Mouse (Mus musculus): Measurements from ENCODE around the gene Mroh7.

Mroh7 gene

DNA sequence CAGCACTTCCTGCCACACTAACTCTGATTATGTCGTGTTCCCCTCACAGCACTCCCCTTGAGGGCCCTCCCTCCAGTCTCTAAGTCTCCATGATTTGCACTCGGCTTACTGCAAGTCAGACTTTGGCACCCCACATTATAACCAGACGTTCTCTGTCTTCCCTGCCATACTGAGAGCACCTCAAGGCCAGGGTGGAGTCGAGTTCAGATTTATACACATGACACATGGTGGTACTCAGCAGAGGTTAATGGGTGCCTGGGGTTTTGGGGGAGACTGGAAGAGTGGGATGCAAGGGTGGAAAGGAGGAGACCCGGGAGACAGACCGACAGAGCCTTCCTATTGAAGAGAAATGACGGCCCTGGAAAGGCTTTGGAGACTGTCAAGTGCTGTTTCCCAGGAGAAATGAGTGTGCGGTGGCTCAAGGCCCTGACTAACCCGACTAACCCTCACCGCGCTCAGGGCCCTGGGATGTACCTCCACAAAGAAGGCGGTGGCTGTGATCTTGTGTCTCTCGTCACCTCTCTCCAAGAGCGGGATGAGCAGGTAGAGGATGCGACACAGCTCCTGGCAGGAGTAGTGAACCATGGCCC, 36.8 kb downstream of the Mroh7 start:
- no peak for DNase-seq (ENCODE audit: low read depth, low spot score)

DNA sequence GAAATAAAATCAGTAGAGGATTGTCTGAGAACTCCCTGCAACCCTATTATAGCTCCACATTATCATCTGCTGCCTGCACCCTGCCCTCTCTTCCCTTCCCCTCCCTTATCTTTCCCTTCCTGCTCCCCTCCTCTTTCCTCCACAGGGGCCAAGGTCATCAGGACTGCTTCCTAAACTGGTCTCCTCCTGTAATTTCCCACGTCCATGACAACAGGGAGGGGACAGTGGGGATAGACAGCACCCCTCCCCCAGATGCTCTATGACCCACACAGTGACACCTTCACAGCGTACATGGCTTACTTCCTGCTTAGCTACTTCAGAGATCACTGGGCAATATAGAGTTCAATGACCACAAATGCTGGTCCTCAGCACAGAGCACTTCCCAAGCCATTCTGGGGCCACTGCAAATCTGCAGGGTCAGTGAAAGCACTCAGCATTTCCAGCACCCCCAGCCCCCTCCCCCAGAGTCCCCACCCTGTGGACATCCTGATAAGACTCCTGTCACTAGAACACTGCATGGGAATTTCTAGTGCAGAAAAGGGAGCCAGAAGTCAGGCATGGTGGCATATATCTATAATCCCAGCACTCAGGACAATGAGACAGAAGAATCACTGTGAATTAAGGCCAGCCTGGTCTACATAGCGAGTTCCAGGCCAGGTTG, 42.0 kb downstream of the Mroh7 start:
- DNase-seq (ENCODE audit: low read depth, low spot score), result no peak

DNA sequence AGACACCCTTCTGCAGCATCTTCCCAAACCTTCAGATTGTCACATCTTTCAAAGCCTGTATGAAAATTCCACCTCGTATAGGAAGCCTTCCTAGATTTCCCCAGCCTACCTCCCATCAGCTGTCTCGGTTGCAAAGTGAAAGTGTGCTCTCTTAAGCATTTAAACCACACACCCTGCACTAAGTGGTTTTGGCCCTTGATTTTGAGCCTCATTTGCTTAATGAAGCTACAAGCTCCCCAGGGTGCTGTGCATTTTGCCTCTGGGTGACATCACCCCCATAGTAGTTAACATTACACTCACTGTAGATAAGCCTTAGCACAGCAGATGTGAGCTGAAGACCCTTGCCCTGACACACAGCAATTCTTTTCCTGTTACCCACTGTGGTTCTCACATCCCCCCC, 49.8 kb downstream of the Mroh7 start:
- DNase-seq (ENCODE audit: low read depth, low spot score), result no peak

DNA sequence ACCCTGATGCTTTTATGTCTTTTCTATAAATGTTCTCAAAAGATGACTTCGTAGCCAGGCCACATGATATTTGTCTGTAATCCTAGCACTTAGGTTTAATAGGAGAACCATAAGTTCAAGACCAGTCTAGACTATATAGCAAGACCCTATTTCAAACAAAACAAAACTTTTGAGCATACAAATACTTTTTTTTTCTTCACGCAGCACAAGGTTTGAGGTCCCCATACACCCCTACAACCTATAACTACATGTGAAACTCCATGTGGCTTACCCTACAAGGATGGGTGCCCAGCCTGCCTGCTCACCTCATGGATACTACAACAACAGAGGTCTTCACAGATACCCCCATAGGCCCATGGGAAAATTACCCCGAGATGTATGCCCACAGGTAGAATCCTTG, 51.6 kb downstream of the Mroh7 start:
- no peak for DNase-seq (ENCODE audit: low read depth, low spot score)

DNA sequence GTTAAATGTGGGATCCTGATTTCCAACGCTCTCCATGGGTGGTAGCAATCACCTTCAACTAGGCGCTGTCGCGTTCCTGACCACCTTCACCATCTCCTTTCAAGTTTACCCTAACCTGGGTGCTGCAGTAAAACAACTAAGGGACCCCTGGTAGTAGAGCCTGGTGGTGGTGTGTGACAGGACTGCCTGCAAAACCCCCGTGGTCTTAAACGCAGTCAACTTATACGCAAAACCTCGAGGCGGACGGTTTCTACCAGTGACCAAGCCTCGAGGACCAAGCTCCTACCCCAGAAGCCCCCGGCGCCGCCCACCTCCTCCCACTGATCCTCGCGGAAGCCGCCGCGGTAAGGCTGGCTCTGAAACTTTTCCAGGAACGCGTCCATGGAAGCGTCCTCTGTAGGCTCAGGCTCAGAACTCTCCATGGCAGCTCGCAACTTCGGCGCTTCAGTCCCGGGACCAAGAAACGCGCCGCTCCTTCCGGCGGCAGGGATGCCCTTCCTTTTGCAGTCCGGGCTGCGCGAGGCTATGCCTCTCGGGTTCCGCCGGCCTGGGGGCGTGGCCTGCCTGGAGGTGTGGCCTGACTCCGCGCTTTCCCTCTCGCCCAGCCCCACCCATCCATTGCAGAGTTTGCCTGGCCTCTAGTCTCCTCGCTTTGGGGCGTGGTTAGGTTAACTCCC, 52.1 kb downstream of the Mroh7 start, which contains the start of gene Ttc4:
TSS of gene Ttc4 (minus strand) at position 503 of the 677 bp plus-strand sequence.
- peak; percentile 98 for DNase-seq (ENCODE audit: low read depth, low spot score)

DNA sequence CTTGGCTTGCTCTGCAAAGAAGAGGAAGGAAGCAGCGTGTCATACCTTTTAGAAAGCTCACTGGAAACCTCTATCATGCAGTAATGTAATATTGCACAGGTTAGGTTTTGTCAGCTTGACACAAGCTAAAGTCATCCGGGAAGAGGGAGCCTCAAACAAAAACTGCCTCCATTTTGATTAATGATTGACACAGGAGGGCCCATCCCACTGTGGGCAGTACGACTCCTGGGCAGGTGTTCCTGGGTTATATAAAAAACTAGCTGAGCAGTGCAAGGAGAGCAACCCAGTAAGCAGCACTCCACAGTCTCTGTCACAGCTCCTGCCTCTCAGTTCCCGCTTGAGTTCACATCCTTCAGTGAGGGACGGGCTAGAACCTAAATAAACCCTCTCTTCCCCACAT, 54.0 kb downstream of the Mroh7 start:
- no peak for DNase-seq (ENCODE audit: low read depth, low spot score)

DNA sequence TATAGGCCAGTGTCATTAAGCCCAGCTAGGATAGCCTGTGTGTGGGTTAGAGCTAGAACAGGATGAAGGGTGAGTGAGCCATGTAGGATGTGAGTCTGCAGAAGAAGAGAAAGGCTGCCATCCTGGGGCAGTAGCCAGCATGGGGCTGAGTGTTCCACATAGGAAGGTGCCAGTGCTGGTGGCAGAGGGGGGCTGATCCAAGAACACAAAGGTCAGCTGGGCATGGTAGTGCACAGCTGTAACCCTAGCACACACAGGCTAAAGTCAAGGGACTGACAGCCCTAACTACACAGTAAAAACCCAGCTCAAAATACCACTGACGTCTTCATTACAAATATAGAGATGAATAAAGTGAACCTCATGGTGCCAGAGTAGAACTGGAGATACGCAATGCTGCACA, 64.2 kb downstream of the Mroh7 start:
- DNase-seq (ENCODE audit: low read depth, low spot score), result no peak

DNA sequence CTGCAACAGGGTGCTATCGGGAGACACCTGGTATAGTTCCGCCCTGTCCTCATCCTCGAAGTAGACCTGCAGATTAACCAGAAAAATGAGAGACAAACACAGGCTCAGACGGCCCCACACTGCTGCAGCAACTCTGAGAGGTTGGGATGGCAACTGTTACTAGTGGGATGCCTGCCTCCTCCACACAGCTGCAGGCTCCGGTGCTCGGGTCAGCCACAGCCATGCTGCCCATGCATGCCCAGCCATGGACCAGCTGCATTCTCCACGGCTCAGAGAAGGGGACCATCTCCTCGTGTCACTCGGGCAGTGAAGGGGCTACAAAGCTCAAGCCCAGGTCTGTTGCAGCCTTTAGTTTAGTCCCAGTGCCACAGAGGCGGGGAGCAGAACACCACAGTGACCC, 65.1 kb downstream of the Mroh7 start:
- no peak for DNase-seq (ENCODE audit: low read depth, low spot score)

DNA sequence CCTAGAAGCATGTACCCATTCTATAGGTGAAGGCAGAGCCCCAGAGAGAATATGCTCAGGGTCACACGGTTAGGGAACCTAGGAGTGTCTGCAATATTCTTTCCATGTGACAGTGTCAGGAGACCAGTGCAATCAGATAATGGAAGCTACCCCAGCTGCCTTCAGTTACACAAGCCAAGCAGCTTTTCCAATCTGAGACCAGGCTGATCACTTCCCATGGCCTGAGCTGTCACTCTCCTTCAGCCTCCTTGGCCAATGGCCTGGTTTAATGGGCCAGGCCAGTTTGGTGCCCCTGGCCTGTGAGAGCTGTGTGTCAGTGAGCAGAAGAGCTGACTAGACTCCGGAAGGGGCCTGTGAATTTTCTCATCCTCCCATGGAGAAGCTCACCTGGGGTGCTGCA, 65.5 kb downstream of the Mroh7 start:
- DNase-seq (ENCODE audit: low read depth, low spot score), result no peak

DNA sequence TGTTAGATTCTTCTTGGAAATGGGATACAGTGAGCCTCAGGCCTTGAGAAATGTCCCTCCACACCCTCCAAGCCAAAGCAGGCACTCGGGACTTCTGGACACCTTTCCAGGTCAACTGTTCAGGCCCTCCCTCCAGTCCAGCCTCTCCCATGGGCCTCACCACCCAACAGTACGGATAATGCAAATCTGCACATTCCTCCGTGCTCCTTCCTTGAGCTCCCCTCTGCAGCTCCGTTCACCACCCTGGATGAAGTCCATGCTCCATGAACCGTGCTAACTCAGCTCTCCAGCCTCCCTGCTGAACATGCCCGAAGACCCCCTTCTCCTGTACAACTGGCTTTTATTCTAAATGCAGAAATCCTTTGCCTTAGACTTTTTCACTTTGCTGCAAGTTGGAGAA, 66.0 kb downstream of the Mroh7 start:
- no peak for DNase-seq (ENCODE audit: low read depth, low spot score)

DNA sequence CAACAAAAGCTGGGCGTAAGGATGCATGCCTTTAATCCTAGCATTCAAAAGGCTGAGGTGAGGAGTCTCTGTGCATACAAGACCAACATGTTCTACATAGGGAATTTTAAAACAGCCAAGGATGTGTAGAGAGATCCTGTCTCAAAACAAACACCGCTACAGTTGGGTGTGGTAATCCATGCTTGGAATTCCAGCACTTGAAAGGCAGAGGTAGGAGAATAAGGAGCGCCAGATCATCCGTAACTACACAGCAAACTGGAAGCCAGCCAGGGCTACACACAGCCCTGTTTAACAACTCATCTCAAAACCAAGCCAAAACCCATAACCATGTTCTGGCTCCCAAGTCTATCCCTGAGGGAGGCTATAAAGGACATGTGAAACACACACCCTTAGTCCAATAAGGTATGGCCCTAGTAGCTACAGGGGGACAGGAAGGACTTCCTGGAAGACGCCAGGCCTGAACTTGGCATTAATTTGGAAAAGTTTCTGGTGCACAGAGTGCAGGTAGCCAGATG, 66.7 kb downstream of the Mroh7 start:
- no peak for DNase-seq (ENCODE audit: low read depth, low spot score)

DNA sequence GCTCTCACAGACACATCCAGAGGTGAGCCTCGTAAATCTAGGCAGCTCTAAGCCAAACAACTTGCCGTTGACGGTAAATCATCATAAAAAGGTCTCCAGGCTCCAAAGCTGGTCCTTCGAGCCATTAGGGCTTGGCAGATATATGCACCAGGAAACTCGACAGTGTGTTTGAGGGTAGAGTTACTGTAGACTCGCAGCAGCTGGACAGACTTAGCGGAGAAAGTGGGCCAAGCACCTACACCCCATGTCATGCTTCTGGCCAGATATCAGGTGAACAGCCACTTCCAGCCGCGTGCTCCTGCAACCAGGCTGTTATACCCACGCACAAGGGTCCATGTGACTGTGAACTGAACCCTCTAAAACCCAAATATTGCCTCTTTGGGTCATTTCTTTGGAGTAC, 75.0 kb downstream of the Mroh7 start:
- DNase-seq (ENCODE audit: low read depth, low spot score), result no peak

DNA sequence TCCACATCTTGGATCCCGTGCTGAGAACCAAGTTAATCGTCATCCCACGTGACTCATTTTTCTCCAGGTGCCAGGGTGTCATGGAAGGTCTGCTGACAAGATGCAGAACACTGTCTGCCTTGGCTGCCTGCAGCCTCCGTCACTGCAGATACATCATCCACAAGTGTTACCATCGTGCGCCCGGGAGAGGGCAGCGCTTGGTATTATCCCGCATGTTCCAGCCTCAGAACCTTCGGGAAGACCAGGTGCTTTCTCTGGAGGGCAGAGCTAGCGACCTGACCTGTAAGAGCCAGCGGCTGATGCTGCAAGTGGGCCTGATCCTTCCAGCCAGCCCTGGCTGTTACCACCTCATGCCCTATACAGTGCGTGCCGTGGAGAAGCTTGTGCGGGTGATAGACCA, 77.7 kb downstream of the Mroh7 start:
- no peak for DNase-seq (ENCODE audit: low read depth, low spot score)

DNA sequence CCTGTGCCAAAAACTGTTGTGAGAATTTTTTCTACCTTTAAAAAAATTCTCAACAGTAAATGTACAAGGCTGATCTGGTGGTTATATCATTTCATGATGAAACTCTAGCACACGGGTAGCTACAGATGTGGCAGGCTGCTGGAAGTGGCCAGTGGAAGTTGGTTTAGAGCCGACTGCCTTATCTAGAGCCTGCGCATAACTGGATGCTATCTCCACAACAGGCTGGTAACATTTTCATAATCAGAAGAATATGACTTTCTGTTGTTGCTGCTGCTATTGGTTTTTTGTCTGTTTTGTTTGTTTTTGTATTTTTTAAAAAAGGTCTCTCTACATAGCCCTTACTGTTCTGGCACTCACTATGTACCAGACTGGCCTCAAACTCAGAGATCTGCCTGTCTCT, 78.2 kb downstream of the Mroh7 start:
- no peak for DNase-seq (ENCODE audit: low read depth, low spot score)

DNA sequence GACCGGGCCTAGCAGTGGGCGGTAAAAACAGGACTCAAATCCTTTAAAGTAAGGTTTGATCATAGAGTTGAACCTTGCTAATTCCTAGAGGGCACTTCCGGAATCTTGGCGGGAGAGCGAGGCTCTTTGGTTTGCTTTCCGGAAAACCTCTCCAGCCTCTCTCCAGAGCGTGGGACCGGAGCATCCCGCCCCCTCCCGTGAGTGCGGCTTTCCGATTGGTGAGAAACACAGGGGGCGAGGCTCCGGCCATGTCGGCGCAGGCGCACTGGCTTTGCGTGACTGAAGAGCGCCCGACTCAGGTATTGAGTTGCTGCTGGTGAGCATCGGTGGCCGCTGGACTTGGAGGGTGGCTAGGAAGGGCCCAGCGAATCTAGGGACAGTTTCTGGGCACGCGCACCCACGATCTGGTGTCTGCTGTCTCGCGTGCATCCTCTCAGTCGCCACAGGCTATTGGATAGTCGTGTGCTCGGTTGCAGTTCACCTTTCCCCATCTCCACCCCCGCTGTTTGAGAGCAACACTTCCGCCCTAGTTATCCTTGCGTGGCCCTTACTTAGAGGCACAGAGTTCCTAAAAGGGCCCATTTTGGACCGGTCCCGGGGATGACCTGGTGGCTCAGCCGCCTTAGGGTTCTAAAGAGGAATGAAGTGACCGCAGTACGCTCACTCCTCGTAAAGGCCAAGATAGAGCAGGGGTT, 79.7 kb downstream of the Mroh7 start, which contains the start of gene Pars2:
TSS of gene Pars2 (plus strand) at position 237 of the 695 bp plus-strand sequence.
- peak; percentile 99 for DNase-seq (ENCODE audit: low read depth, low spot score)

DNA sequence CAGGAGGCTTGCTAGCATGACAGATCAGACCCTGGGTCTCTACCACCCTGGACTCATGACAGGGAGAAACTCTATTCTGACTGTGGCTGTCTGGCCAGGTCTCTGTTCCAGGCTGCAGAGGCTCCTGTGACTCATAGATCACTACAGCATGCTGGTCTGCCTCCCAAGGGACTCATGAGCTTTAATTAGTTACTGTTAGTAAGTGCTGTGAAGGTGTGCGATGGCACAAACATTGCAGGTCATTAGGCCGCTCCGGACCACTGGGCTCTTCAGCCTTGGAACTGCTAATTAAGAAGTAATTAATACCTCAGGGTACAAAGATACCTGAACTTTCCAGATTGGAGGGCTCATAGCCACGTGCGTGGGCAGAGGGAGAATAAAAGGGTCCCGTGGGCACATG, 83.6 kb downstream of the Mroh7 start:
- no peak for DNase-seq (ENCODE audit: low read depth, low spot score)

DNA sequence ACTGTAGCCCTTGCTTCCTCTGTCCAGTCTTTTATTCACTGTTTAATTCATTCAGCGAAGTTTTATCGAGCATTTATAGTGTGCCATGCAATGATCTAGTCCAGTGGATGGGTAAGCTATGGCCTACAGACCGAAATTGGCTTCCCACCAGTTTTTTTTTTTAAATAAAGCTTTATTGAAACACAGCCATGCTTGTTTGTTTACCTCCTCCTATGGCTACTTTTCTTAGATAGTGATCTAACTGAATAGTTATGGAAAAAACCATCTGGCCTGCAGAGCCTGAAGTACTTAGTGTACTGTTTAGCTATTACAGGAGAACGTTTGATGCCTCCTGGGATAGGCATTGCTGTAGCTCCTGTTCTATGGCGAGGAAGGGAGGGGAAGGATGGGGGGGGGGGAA, 84.9 kb downstream of the Mroh7 start:
- DNase-seq (ENCODE audit: low read depth, low spot score), result no peak

DNA sequence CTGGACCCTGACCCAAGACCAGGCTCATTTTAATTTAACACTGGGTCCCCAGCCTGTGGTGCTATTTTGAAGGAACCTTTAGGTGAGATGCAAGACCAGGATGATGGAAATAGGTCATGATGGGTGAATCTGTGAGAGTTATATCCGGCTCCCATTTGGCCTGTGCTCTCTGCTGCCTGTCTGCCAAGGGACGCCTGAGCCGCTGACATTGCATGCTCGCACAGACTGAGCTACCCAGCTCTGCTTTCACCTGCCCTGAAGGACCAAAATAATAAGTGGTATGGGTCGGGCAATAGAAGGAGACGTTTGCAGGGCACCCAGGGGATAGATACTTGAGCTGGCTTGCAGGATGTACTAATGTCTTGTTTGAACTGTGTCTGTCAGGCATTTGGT, 86.5 kb downstream of the Mroh7 start:
- no peak for DNase-seq (ENCODE audit: low read depth, low spot score)

DNA sequence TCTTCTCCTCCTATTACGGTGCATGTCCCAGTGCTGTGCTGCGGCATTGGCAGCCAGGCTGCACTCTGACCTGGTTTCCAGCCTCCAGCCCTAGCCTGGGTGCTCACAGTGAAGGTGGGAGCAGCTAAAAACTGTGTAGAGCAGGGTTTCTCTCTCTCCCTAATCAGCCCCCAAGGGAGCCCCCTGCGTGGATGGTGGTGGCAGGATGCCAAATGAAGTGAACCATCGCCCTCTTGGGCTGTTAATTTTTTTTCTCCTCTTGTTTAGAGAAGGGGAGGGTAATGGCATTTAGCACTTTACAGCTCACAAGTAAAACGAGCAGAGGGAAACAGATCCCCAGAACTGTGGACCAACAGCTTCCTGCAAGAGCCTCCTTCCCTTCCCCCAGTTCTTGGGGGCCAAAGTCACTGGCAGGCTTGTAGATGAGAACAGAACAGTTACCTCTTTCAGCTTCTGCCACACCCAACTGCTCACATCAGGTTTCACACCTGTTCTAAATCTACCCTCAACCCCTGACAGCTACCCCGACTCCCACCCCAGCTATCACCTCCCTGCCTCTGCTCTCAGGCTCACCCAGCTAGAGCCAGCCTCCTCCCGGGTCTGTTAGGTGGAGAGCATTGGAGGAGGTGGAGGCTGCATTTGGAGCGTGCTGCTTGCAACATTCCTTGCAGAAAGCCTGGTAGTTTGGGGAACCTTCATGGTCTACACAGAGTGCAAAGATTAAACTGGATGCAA, 87.1 kb downstream of the Mroh7 start:
- DNase-seq (ENCODE audit: low read depth, low spot score), result no peak

DNA sequence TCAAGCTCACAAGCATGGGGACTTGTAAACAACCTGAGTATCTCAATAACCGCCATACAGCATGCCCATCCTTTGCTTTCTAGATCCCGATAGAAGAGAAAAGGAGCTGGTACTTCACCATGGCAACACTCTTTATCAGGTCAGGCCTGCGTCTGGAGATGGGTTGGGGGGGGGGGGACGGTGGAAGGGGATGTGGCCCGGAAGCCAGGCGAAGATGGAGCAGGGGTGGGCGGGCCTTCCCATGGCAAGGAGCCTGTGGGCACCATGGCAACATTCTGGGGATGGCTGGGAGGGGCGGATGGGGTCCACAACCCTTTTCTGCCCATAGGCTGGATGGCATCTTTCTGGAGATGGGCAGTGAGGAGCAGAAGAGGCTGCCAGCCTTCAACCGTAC, 96.6 kb downstream of the Mroh7 start:
- DNase-seq (ENCODE audit: low read depth, low spot score), result no peak

DNA sequence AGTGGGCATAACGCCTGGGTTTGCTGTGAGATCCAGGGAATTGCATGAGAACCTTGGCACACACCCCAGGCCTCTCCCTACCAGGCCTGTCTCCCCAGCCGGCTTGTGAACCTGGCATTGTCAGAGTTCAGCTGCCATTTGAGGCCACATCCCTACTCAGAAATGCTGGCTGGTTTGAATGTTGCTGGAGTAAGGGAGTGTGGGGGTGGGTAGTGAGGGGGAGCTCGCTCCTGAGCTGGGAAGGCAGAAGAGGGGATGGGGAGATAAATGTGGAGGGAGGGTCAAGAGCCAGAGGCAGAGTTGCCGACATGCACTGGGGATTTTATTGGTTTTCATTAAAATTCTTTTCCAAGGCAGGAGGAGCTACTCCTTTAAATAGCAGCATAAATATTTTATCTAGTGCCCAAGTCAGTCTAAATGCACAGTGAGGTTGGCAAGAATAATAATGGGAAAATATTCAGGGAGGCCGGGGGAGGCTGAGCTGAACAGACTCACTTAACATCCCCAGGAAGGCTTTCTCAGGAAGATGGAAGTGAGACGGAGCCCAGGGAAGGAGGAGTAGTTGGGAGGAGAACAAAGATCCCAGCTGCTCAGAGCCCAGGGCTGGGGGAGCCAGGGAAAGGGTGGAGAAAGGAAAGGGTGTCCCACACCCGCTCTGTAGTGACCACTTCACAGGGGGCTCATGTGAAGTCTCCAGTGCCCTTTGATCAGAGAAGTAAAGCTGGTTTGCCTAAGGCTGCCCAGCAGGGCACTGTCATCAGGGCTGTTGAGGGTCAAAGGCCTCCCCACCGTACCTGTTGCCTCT, 97.2 kb downstream of the Mroh7 start:
- no peak for DNase-seq (ENCODE audit: low read depth, low spot score)

Measured in CD4-positive, CD25-positive, alpha-beta regulatory T cell, adult 2 months (primary cell).